Mouse (Mus musculus) stomach, embryonic 14.5 days (tissue): ENCODE results near the gene Ppp2r5e. TPM values are rescaled to one million over a fixed set of nuclear protein-coding genes. Genes with fewer than 3 reads are reported as not detected.

ENCODE experiments used
- ATAC-seq: fragments of 200-750 bp; cut with Nextera tagmentation; 2 replicates; pipeline ENCODE4 v1.8.0; 2017; ENCODE audit warnings: low read depth, moderate TSS enrichment; ENCODE audit not compliant: insufficient number of reproducible peaks, insufficient read depth, low FRiP score
- H3K27ac ChIP-seq: fragments of 300-500 bp; sonication (generic); 2 replicates; pipeline ENCODE4 v1.5.1; 2014; ENCODE audit warnings: mild to moderate bottlenecking, low read length, moderate library complexity, mixed read lengths
- H3K27me3 ChIP-seq: fragments of 300-500 bp; sonication (generic); 2 replicates; pipeline ENCODE4 v1.6.1; 2014; ENCODE audit warnings: low read length, control low read depth, mixed read lengths; ENCODE audit not compliant: control insufficient read depth, insufficient read depth
- H3K36me3 ChIP-seq: fragments of 300-500 bp; sonication (generic); 2 replicates; pipeline ENCODE4 v1.6.1; 2014; ENCODE audit warnings: mild to moderate bottlenecking, control low read depth, low read length, moderate library complexity, mixed read lengths; ENCODE audit not compliant: control insufficient read depth, insufficient read depth
- H3K4me1 ChIP-seq: fragments of 300-500 bp; sonication (generic); 2 replicates; pipeline ENCODE4 v1.6.1; 2014; ENCODE audit warnings: low read length, control low read depth, mixed read lengths; ENCODE audit not compliant: control insufficient read depth, insufficient read depth
- H3K4me2 ChIP-seq: fragments of 300-500 bp; sonication (generic); replicated peaks from 2 replicates; pipeline ENCODE4 v1.6.1; 2014; ENCODE audit warnings: low read depth, low read length, control low read depth
- H3K4me3 ChIP-seq: fragments of 300-500 bp; sonication (generic); 2 replicates; pipeline ENCODE4 v1.5.1; 2014; ENCODE audit warnings: low read depth, low read length, control low read depth
- H3K9ac ChIP-seq: fragments of 300-500 bp; sonication (generic); replicated peaks from 2 replicates; pipeline ENCODE4 v1.6.1; 2014; ENCODE audit warnings: low read depth, mild to moderate bottlenecking, control low read depth, low read length, moderate library complexity, mixed read lengths
- H3K9me3 ChIP-seq: fragments of 300-500 bp; sonication (generic); 2 replicates; pipeline ENCODE4 v1.6.1; 2016; ENCODE audit warnings: low read depth, low read length, control low read depth; ENCODE audit not compliant: control insufficient read depth
- WGBS: fragments of 180-500 bp; shearing (Covaris S2); extraction: QIAGEN DNeasy Blood & Tissue Kit; methylation state at CpG from one replicate; pipeline ENCODE4 v1.1.7; 2014; 5-methylcytosine and 5-hydroxymethylcytosine counted together
- polyA plus RNA-seq: library from polyadenylated mRNA; unstranded; fragments of >200 nt; fragmentation: Nextera tagmentation; extraction: Ambion mirVana; gene quantifications from 2 replicates; pipeline ENCODE4 v1.2.1, GENCODE M21; 2014

Gene Ppp2r5e
- polyA plus RNA-seq, 1 experiment from 2014 or later, result 17.2 TPM

GRCm38 (mm10) chr12:75425882-75426281 lies 170.2 kb downstream of the Ppp2r5e start:
- WGBS, result 82% methylated on average over 7 of the region's 7 CpGs
- ATAC-seq, result no peak
- H3K4me1 ChIP-seq, result no peaks in the 10 kb centered on the region

GRCm38 (mm10) chr12:75424817-75425216 lies 171.2 kb downstream of the Ppp2r5e start:
- no peak overlapping the region for H3K4me3 ChIP-seq
- no peak overlapping the region for H3K4me2 ChIP-seq
- H3K9me3 ChIP-seq, result no peaks in the 10 kb centered on the region
- H3K4me1 ChIP-seq, result no peaks in the 10 kb centered on the region
- no peaks in the 10 kb centered on the region for H3K27me3 ChIP-seq
- H3K9ac ChIP-seq, result no peak overlapping the region
- H3K36me3 ChIP-seq, result no peaks in the 10 kb centered on the region
- H3K27ac ChIP-seq, result no peak overlapping the region
- 93% methylated on average over 4 of the region's 4 CpGs for WGBS
- ATAC-seq, result no peak

More at GRCm38 (mm10) chr12:75425882-75426281, 170.2 kb downstream of the Ppp2r5e start:
- Histone ChIP-seq H3K4me2 (no peak overlapping the region), H3K4me3 (no peak overlapping the region), H3K9me3 (no peaks in the 10 kb centered on the region), H3K9ac (no peak overlapping the region), H3K36me3 (no peaks in the 10 kb centered on the region), H3K27ac (no peak overlapping the region), H3K27me3 (no peaks in the 10 kb centered on the region)

DNA sequence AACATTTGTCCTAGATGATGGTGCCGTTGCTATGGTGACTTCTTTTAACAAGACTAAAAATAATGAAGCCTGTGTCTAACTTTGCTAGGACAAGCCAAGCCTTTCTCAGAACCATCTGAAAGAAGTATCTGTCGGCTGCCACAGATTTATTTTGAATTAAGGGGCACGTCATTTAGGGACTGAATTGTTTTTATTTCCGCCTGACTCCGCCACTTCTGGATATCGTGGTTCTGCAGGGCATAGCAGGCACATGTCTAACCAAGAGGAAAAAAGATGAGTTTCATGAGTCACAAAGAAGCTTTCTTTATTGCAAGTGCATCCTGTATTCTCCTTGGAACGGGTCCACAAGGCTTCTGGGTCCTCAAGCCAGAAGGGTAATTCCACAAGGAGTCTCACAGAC lies 171.7 kb downstream of the Ppp2r5e start:
- Histone ChIP-seq H3K9ac (no peak overlapping the region), H3K4me2 (no peak overlapping the region), H3K4me1 (no peaks in the 10 kb centered on the region), H3K36me3 (no peaks in the 10 kb centered on the region), H3K4me3 (no peak overlapping the region), H3K27ac (no peak overlapping the region), H3K27me3 (no peaks in the 10 kb centered on the region), H3K9me3 (no peaks in the 10 kb centered on the region)
- no peak for ATAC-seq
- WGBS, result 71% methylated on average over 7 of the region's 7 CpGs

DNA sequence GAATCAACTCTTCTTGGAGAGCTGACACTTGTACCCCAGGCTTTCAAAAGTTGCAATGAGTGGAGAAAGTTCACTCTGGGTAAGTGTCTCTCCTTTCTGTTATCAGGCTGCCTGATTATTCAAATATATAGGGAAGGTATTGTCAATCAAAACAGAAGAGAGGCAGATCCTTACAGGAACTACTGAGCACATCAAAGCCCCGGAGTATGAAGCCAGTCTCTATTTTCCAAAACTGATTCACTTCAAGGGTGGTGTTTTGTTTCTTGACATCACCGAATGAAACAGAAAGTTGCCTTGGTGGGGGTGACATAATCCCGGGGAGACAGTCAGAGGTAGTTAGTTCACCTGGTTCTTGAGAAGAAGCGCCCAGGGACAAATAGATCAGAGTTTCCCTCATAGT lies 179.4 kb downstream of the Ppp2r5e start, which contains the start of gene Gphb5:
TSS of gene Gphb5 (minus strand) at position 101 of the 400 bp plus-strand sequence.
- Histone ChIP-seq H3K36me3 (no peaks in the 10 kb centered on the region), H3K27me3 (no peaks in the 10 kb centered on the region), H3K9ac (no peak within 1 kb of the TSS), H3K4me1 (no peaks in the 10 kb centered on the region), H3K4me3 (no peak within 1 kb of the TSS), H3K4me2 (no peak within 1 kb of the TSS), H3K27ac (no peak within 1 kb of the TSS), H3K9me3 (no peaks in the 10 kb centered on the region)
- no peak for ATAC-seq
- WGBS, result 85% methylated on average over 4 of the region's 4 CpGs

GRCm38 (mm10) chr12:75414991-75415390 lies 181.1 kb downstream of the Ppp2r5e start:
- no peaks in the 10 kb centered on the region for H3K4me1 ChIP-seq
- no peaks in the 10 kb centered on the region for H3K27me3 ChIP-seq
- no peak overlapping the region for H3K27ac ChIP-seq
- H3K9ac ChIP-seq, result no peak overlapping the region
- no peaks in the 10 kb centered on the region for H3K9me3 ChIP-seq
- no peak overlapping the region for H3K4me3 ChIP-seq
- H3K36me3 ChIP-seq, result no peaks in the 10 kb centered on the region
- H3K4me2 ChIP-seq, result no peak overlapping the region
- ATAC-seq, result no peak
- WGBS, result 78% methylated on average over 6 of the region's 6 CpGs

GRCm38 (mm10) chr12:75412964-75413363 lies 183.1 kb downstream of the Ppp2r5e start:
- Histone ChIP-seq H3K4me3 (no peak overlapping the region), H3K27me3 (no peaks in the 10 kb centered on the region), H3K36me3 (no peaks in the 10 kb centered on the region), H3K4me1 (no peaks in the 10 kb centered on the region), H3K9ac (no peak overlapping the region), H3K4me2 (0 out of 2 replicates have a peak overlapping the region, but pooled peaks have one; percentile 16), H3K27ac (no peak overlapping the region), H3K9me3 (no peaks in the 10 kb centered on the region)
- 68% methylated on average over 9 of the region's 9 CpGs for WGBS
- ATAC-seq, result no peak

Other genes with a start within 250 kb of the Ppp2r5e start
- gene Gphb5, start 179.5 kb downstream of the Ppp2r5e start, polyA plus RNA-seq, result 0.15 TPM in 1 of 2 replicates, not detected in the other
- gene Wdr89, start 73.3 kb upstream of the Ppp2r5e start, polyA plus RNA-seq, result 12.7 and 15.3 TPM in 2 replicates
- 19.6 and 23.5 TPM in 2 replicates for gene Sgpp1, start 139.5 kb upstream of the Ppp2r5e start, polyA plus RNA-seq
- 63.6 and 64.2 TPM in 2 replicates for gene Syne2, start 221.9 kb upstream of the Ppp2r5e start, polyA plus RNA-seq